Mouse (Mus musculus): ENCODE measurements around the gene Mettl23. TPM values are rescaled to one million over a fixed set of nuclear protein-coding genes. Genes with fewer than 3 reads are reported as not detected.

Mettl23 gene
- polyA plus RNA-seq, 1 experiment: 18.3 TPM

DNA sequence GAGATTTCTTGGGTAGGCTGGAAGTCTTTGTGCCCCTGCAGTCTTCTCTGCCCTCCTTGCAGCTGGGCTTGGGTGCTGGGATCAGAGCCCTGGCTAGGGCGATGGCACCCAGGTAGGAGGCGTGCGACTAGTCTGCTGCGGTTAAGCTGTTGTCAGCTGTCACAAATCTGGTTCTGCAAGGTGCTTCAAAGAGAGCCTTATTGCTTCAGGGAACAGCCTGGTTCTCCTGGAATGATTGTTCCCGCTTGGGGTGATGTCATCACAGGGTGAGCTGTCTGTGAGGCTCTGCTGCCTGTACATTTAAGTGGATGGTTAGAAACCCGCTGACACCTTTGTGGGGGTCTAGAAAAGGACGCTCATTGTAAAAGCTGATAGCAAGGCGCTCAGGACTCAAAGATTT, 26.1 kb downstream of the Mettl23 start:
- H3K9me3 ChIP-seq: no peaks in the 10 kb centered on the region
- H3K4me3 ChIP-seq (replicated peaks): peak overlapping the region; percentile 48
- TF ChIP-seq GATA1 (IDR thresholded peaks at IDR 0.05; ENCODE audit: borderline replicate concordance, low read length) (no peak), FLI1 (IDR thresholded peaks at IDR 0.05; ENCODE audit: low read length) (no peak)
- H3K4me1 ChIP-seq: peaks cover 45% of the 10 kb centered on the region
- H3K27me3 ChIP-seq (replicated peaks): no peaks in the 10 kb centered on the region
- H3K36me3 ChIP-seq (replicated peaks; ENCODE audit: low read length): peaks cover 64% of the 10 kb centered on the region

DNA sequence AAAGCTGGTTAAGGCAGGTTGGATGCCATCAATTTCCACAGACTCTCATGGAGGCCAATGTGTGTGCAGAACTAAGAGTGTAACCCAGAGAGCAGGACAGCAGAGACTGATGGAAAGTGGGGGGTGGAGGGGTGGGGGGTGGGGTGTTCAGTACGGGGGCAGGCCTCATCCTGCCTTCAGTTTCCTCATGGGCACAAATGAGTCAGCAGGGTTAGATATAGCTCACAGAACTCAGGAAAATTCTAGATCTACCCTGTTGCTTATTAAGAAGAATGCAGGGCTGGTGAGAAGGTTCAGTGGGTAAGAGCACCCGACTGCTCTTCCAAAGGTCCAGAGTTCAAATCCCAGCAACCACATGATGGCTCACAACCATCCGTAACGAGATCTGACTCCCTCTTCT, 26.6 kb downstream of the Mettl23 start:
- no peaks in the 10 kb centered on the region for H3K27me3 ChIP-seq (replicated peaks)
- peaks cover 45% of the 10 kb centered on the region for H3K4me1 ChIP-seq

DNA sequence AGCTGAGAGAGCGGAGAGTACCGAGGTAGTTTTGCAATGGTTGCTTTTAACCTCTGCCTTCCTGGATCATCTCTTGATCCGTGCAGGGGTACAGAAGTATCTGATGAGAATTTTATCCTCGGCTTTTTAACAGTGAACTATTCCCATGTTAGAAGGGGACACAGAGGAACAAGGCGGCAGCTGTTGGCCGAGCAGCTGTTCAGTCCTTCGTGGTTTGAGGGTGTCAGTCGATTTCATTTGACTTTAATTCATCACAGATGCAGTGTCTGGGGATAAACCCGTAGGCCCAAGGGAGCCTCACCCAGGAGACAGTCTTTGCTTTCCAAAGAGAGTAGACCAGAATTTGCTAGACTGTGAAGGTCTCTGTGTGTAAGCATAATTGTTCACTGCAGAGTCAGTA, 28.5 kb downstream of the Mettl23 start:
- Histone ChIP-seq H3K4me1 (peaks cover 36% of the 10 kb centered on the region), H3K27me3 (replicated peaks) (peaks cover 3% of the 10 kb centered on the region), H3K9me3 (peaks cover 6% of the 10 kb centered on the region), H3K36me3 (replicated peaks; ENCODE audit: low read length) (peaks cover 55% of the 10 kb centered on the region), H3K4me3 (replicated peaks) (no peak overlapping the region)
- no peak for TF ChIP-seq FLI1 (IDR thresholded peaks at IDR 0.05; ENCODE audit: low read length)
- no peak for TF ChIP-seq GATA1 (IDR thresholded peaks at IDR 0.05; ENCODE audit: borderline replicate concordance, low read length)

More for the DNA sequence above, 26.6 kb downstream of the Mettl23 start:
- no peak for TF ChIP-seq FLI1 (IDR thresholded peaks at IDR 0.05; ENCODE audit: low read length)
- no peak for TF ChIP-seq GATA1 (IDR thresholded peaks at IDR 0.05; ENCODE audit: borderline replicate concordance, low read length)
- no peaks in the 10 kb centered on the region for H3K9me3 ChIP-seq
- peaks cover 64% of the 10 kb centered on the region for H3K36me3 ChIP-seq (replicated peaks; ENCODE audit: low read length)
- H3K4me3 ChIP-seq (replicated peaks): peak overlapping the region; percentile 42

- Histone ChIP-seq H3K4me3 (replicated peaks) (no peak overlapping the region), H3K9me3 (peaks cover 6% of the 10 kb centered on the region), H3K4me1 (peaks cover 23% of the 10 kb centered on the region), H3K27me3 (replicated peaks) (peaks cover 15% of the 10 kb centered on the region), H3K36me3 (replicated peaks; ENCODE audit: low read length) (peaks cover 54% of the 10 kb centered on the region)
- TF ChIP-seq FLI1 (IDR thresholded peaks at IDR 0.05; ENCODE audit: low read length): no peak
- no peak for TF ChIP-seq GATA1 (IDR thresholded peaks at IDR 0.05; ENCODE audit: borderline replicate concordance, low read length)
Observed at GRCm38 (mm10) chr11:116873987-116874386, 30.9 kb downstream of the Mettl23 start.

GRCm38 (mm10) chr11:116878454-116878853, 35.4 kb downstream of the Mettl23 start:
- Histone ChIP-seq H3K9me3 (peaks cover 6% of the 10 kb centered on the region), H3K27me3 (replicated peaks) (peaks cover 19% of the 10 kb centered on the region), H3K36me3 (replicated peaks; ENCODE audit: low read length) (peaks cover 22% of the 10 kb centered on the region), H3K4me1 (no peaks in the 10 kb centered on the region), H3K4me3 (replicated peaks) (no peak overlapping the region)
- TF ChIP-seq FLI1 (IDR thresholded peaks at IDR 0.05; ENCODE audit: low read length) (no peak), GATA1 (IDR thresholded peaks at IDR 0.05; ENCODE audit: borderline replicate concordance, low read length) (no peak)

GRCm38 (mm10) chr11:116880839-116881238, 37.8 kb downstream of the Mettl23 start:
- H3K4me3 ChIP-seq (replicated peaks): no peak overlapping the region
- H3K9me3 ChIP-seq: peaks cover 3% of the 10 kb centered on the region
- H3K4me1 ChIP-seq: peaks cover 8% of the 10 kb centered on the region
- H3K27me3 ChIP-seq (replicated peaks): peaks cover 36% of the 10 kb centered on the region
- H3K36me3 ChIP-seq (replicated peaks; ENCODE audit: low read length): peaks cover 2% of the 10 kb centered on the region
- TF ChIP-seq FLI1 (IDR thresholded peaks at IDR 0.05; ENCODE audit: low read length) (no peak), GATA1 (IDR thresholded peaks at IDR 0.05; ENCODE audit: borderline replicate concordance, low read length) (no peak)

- no peak overlapping the region for H3K4me3 ChIP-seq (replicated peaks)
- TF ChIP-seq FLI1 (IDR thresholded peaks at IDR 0.05; ENCODE audit: low read length): no peak
- no peak for TF ChIP-seq GATA1 (IDR thresholded peaks at IDR 0.05; ENCODE audit: borderline replicate concordance, low read length)
- no peaks in the 10 kb centered on the region for H3K36me3 ChIP-seq (replicated peaks; ENCODE audit: low read length)
- H3K9me3 ChIP-seq: no peaks in the 10 kb centered on the region
- H3K4me1 ChIP-seq: peaks cover 8% of the 10 kb centered on the region
- peaks cover 38% of the 10 kb centered on the region for H3K27me3 ChIP-seq (replicated peaks)
Observed at GRCm38 (mm10) chr11:116881440-116881839, 38.4 kb downstream of the Mettl23 start.

- H3K4me1 ChIP-seq: peaks cover 8% of the 10 kb centered on the region
Observed at GRCm38 (mm10) chr11:116882446-116882845, 39.4 kb downstream of the Mettl23 start.

DNA sequence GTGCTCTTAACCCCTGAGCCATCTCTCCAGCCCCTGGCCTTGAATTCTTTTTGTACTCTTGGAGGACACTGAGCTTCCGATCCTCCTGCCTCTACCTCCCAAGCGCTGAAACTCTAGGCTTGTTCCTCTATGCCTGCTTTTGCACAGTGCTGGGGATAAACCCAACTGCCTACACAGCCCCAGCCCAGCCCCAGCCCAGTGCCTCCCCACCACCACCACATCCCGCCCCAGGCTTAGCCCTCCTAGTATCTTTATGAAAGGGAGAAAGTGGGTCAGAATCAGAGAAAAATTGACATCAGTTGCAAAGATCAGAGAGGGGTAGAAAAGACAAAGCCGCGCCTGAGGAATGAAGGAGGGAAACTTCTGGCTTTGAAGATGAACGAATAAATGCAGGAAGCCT, 41.0 kb downstream of the Mettl23 start:
- no peaks in the 10 kb centered on the region for H3K9me3 ChIP-seq
- no peak overlapping the region for H3K4me3 ChIP-seq (replicated peaks)
- H3K36me3 ChIP-seq (replicated peaks; ENCODE audit: low read length): no peaks in the 10 kb centered on the region
- H3K4me1 ChIP-seq: peaks cover 8% of the 10 kb centered on the region
- peaks cover 48% of the 10 kb centered on the region for H3K27me3 ChIP-seq (replicated peaks)
- TF ChIP-seq GATA1 (IDR thresholded peaks at IDR 0.05; ENCODE audit: borderline replicate concordance, low read length) (no peak), FLI1 (IDR thresholded peaks at IDR 0.05; ENCODE audit: low read length) (no peak)

More at GRCm38 (mm10) chr11:116882446-116882845, 39.4 kb downstream of the Mettl23 start:
- TF ChIP-seq GATA1 (IDR thresholded peaks at IDR 0.05; ENCODE audit: borderline replicate concordance, low read length): no peak
- TF ChIP-seq FLI1 (IDR thresholded peaks at IDR 0.05; ENCODE audit: low read length): no peak
- Histone ChIP-seq H3K36me3 (replicated peaks; ENCODE audit: low read length) (no peaks in the 10 kb centered on the region), H3K4me3 (replicated peaks) (no peak overlapping the region), H3K9me3 (no peaks in the 10 kb centered on the region), H3K27me3 (replicated peaks) (peaks cover 46% of the 10 kb centered on the region)

GRCm38 (mm10) chr11:116885275-116886151, 42.4 kb downstream of the Mettl23 start:
- H3K4me3 ChIP-seq (replicated peaks): peak overlapping the region; percentile 85
- H3K36me3 ChIP-seq (replicated peaks; ENCODE audit: low read length): no peaks in the 10 kb centered on the region
- H3K27me3 ChIP-seq (replicated peaks): peaks cover 62% of the 10 kb centered on the region
- H3K9me3 ChIP-seq: no peaks in the 10 kb centered on the region
- peaks cover 8% of the 10 kb centered on the region for H3K4me1 ChIP-seq
- TF ChIP-seq FLI1 (IDR thresholded peaks at IDR 0.05; ENCODE audit: low read length) (no peak), GATA1 (IDR thresholded peaks at IDR 0.05; ENCODE audit: borderline replicate concordance, low read length) (no peak)
